Mouse (Mus musculus) ovary, postnatal 36 days (tissue): ENCODE measurements around the gene Gm13723.

Experiments used
- DNase-seq: peaks from one replicate; pipeline ENCODE4 v3.0.0; 2022; ENCODE audit warnings: low spot score, mixed read lengths

The Gm13723 gene

DNA sequence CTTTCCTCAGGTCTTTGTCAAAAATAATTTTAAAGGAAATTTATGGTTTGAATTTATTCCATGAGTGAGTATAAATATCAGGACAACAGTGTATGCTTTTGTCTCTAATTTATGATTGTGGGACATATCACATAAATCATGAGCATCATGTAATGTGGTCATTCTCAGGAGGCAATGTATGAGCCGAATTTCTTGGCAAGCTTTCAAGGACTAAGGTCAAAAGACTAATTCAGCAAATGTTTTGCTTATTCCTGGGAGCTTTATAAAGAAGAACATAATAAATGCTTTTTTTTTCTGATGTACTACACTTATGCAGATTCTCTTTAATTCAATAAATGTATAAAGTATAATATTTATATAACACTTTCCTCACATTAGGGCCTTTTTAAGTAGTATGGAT is at the start of gene Gm13723:
Gene Gm13723, minus strand, starts transcription at position 101 of the 400 bp plus-strand sequence.
- DNase-seq, result no peak

DNA sequence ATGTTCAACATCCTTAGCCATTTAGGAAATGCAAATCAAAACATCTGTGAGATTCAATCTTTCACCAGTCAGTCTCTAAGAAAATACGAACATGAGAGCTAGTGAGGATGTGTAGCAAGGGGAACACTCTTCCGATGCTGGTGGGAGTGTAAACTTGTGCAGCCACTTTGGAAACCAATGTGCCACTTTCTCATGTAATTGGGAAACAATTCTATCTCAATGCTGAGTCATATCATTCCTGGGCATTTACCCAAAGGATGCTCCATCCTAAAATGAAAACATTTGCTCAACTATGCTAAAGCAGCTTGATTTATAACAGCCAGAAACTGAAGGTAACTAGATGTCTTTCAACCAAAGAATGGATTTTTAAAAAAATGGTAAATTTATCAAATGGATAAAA is 31.0 kb upstream of the Gm13723 start:
- no peak for DNase-seq

DNA sequence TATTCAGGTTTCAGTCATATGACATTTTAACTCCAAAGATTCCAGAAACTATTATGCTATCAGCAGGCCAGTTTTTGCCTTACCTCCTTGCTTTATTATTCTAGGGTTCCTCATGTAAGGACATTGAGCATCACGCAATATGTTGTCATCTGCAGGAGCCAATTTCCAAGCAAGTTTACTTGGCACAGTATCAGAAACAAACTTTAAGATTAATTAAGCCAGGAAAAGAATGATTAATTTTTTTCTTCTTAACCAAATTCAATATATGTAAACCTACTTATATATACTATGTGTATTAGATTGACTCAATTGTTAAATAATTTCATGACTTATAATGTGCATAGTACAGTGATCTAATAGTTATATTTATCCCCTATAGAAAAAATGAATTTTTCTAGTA is 17.5 kb upstream of the Gm13723 start, which contains the start of gene Olfr1097:
Gene Olfr1097, minus strand, starts transcription at position 101 of the 400 bp plus-strand sequence.
- DNase-seq, result no peak

DNA sequence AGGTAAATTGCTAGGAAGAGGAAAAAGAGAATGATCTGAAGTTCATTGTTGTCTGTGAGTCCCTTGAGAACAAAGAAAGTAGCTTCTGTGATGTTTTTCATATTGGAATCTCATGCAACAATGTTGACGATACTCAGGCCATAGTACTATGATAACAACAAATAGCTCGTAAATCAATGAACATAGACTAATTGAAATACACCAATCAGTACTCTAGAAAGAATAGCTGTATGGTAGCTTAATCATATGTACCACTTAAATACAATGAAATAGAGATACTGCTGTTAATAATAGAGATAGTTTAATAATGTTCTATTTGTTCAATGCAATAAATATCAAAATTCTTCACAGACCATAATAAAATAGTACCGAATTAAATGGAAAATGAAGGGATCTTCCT is 23.0 kb downstream of the Gm13723 start, which contains the start of gene Olfr1095:
Gene Olfr1095, minus strand, starts transcription at position 101 of the 400 bp plus-strand sequence.
- no peak for DNase-seq

DNA sequence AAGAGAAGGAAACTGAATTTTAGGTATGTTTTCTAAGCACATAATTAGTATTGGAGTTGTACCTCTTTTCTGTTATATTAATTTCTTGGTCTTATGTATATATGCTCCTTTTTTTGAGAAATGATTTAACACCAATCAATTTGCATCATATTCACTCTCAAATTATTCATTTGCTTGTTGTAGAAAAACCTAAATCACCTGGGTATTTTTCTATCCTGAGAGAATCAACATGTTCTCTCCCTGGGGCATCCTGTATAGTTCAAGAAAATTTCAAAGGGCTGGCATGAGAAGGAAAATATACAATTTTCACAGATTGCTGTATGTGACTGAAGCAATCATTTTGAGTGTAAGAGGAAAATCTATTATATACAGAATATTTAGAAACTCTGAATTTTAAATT is 50.2 kb downstream of the Gm13723 start, which contains the start of gene Olfr1094:
Gene Olfr1094, plus strand, starts transcription at position 301 of the 400 bp plus-strand sequence.
- DNase-seq, result no peak
